Mouse (Mus musculus) olfactory bulb, adult 2 months (tissue): ENCODE results near the gene Ddx23. TPM values are rescaled to one million over a fixed set of nuclear protein-coding genes. Genes with fewer than 3 reads are reported as not detected.

Experiments used
- H3K27ac ChIP-seq: fragments of 200-500 bp; 2 replicates; pipeline ENCODE4 v1.5.1; 2012; ENCODE audit warnings: low read depth, low read length; ENCODE audit not compliant: insufficient read depth
- H3K4me1 ChIP-seq: fragments of 200-500 bp; 2 replicates; pipeline ENCODE4 v1.6.1; 2012; ENCODE audit warnings: low read length; ENCODE audit not compliant: control insufficient read depth, insufficient read depth
- H3K4me3 ChIP-seq: fragments of 200-500 bp; 2 replicates; pipeline ENCODE4 v1.5.1; 2012; ENCODE audit warnings: mild to moderate bottlenecking, low read depth, low read length, moderate library complexity; ENCODE audit not compliant: insufficient read depth
- CTCF ChIP-seq: fragments of 200-500 bp; IDR thresholded peaks from 2 replicates; pipeline ENCODE4 v1.5.1; 2012; ENCODE audit warnings: low read depth, mild to moderate bottlenecking, low read length, moderate library complexity; ENCODE audit not compliant: insufficient read depth
- POLR2A ChIP-seq: fragments of 200-500 bp; IDR thresholded peaks from 2 replicates; pipeline ENCODE4 v1.6.1; 2012; ENCODE audit warnings: mild to moderate bottlenecking, low read depth, low read length, moderate library complexity; ENCODE audit not compliant: insufficient read depth
- WGBS: fragments of 180-500 bp; shearing (Covaris S2); methylation state at CpG from one replicate; pipeline ENCODE4 v1.1.7; 2018; 5-methylcytosine and 5-hydroxymethylcytosine counted together
- polyA plus RNA-seq: library from polyadenylated mRNA; stranded (reverse); fragments of >200 nt; gene quantifications from 2 replicates; pipeline ENCODE4 v1.2.4, GENCODE M21; 2012; ENCODE audit warnings: low replicate concordance; ENCODE audit not compliant: missing spikeins, insufficient read depth, insufficient read length

Gene Ddx23
- polyA plus RNA-seq, 1 experiment = not detected

GRCm38 (mm10) chr15:98629464-98629863, 33.2 kb downstream of the Ddx23 start:
- WGBS = 56% methylated on average over 6 of the region's 6 CpGs
- Histone ChIP-seq H3K4me3 (no peak overlapping the region), H3K27ac (no peak overlapping the region), H3K4me1 (peaks cover 46% of the 10 kb centered on the region)
- TF ChIP-seq CTCF = no peak
- no peak for TF ChIP-seq POLR2A

- Histone ChIP-seq H3K27ac (no peak overlapping the region), H3K4me1 (peaks cover 43% of the 10 kb centered on the region), H3K4me3 (0 out of 2 replicates have a peak overlapping the region, but pooled peaks have one; percentile 8)
- WGBS = 11% methylated on average over 20 of the region's 20 CpGs
- TF ChIP-seq CTCF (no peak), POLR2A (no peak)
These were observed 34.0 kb downstream of the Ddx23 start for GRCm38 (mm10) chr15:98628589-98629254.

- no peak overlapping the region for H3K27ac ChIP-seq
- 76% methylated on average over 7 of the region's 7 CpGs for WGBS
- H3K4me3 ChIP-seq = no peak overlapping the region
- peaks cover 27% of the 10 kb centered on the region for H3K4me1 ChIP-seq
- TF ChIP-seq POLR2A = no peak
- no peak for TF ChIP-seq CTCF
These were observed 36.0 kb downstream of the Ddx23 start for GRCm38 (mm10) chr15:98626487-98627212.

- H3K4me1 ChIP-seq = peaks cover 22% of the 10 kb centered on the region
- 32% methylated on average over 8 of the region's 8 CpGs for WGBS
- H3K4me3 ChIP-seq = no peak overlapping the region
- TF ChIP-seq CTCF (no peak), POLR2A (no peak)
- no peak overlapping the region for H3K27ac ChIP-seq
These were observed 36.6 kb downstream of the Ddx23 start for GRCm38 (mm10) chr15:98626078-98626477.

GRCm38 (mm10) chr15:98623361-98623821, 39.3 kb downstream of the Ddx23 start:
- H3K27ac ChIP-seq = no peak overlapping the region
- H3K4me3 ChIP-seq = no peak overlapping the region
- TF ChIP-seq POLR2A (no peak), CTCF (no peak)
- WGBS = 55% methylated on average over 5 of the region's 5 CpGs
- peaks cover 9% of the 10 kb centered on the region for H3K4me1 ChIP-seq

- Histone ChIP-seq H3K27ac (no peak overlapping the region), H3K4me1 (peaks cover 4% of the 10 kb centered on the region; the same call in 1 of the 2 replicates), H3K4me3 (no peak overlapping the region)
- 26% methylated on average over 6 of the region's 6 CpGs for WGBS
- TF ChIP-seq CTCF = no peak
- TF ChIP-seq POLR2A = no peak
These were observed 40.0 kb downstream of the Ddx23 start for GRCm38 (mm10) chr15:98622721-98623120.

- WGBS = 17% methylated on average over 7 of the region's 7 CpGs
- Histone ChIP-seq H3K4me1 (peaks cover 4% of the 10 kb centered on the region; the same call in 1 of the 2 replicates), H3K4me3 (no peak overlapping the region), H3K27ac (no peak overlapping the region)
- no peak for TF ChIP-seq POLR2A
- TF ChIP-seq CTCF = no peak
These were observed 40.5 kb downstream of the Ddx23 start for GRCm38 (mm10) chr15:98622199-98622598.

GRCm38 (mm10) chr15:98617176-98617537, 45.5 kb downstream of the Ddx23 start:
- no peak overlapping the region for H3K4me3 ChIP-seq
- TF ChIP-seq POLR2A (no peak), CTCF (peak; percentile 41; the same call in 1 of the 2 replicates)
- no peak overlapping the region for H3K27ac ChIP-seq
- under 1% methylated on average over 12 of the region's 12 CpGs for whole genome bisulfite sequencing
- no peaks in the 10 kb centered on the region for H3K4me1 ChIP-seq
